Mouse (Mus musculus): ENCODE measurements at regions not wholly inside any gene's neighbourhood (a gene's known extent, or its start where the extent isn't known, plus 50 kb on each side); places are given as distances from the start of the nearest gene placed in this dataset.

DNA sequence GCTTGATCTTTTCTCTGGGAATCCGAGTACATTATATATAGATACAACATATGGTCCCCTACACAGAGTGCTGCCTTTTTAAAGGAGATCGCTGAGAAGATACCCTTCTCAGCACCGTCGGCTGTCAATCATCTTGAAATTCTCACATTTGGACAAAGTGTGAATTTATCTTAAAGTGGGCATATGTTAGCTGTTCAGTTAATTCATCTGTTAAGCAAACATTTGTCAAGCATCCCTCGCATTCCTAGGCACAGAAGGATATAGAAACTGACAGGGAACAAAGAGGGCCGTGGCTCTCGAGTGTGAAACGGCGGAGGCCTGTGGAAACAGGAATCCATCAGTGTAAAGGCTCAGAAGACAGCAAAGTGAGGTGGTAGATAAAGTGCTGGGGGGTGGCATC, 144.9 kb downstream of the Rsl24d1 start:
- H3K9me3 ChIP-seq (replicated peaks): no peaks in the 10 kb centered on the region
- H3K4me3 ChIP-seq: no peak overlapping the region
- H3K27ac ChIP-seq: no peak overlapping the region
- H3K36me3 ChIP-seq: no peaks in the 10 kb centered on the region
- H3K4me1 ChIP-seq (replicated peaks): no peaks in the 10 kb centered on the region
- no peak for ATAC-seq (replicated peaks; ENCODE audit: insufficient number of reproducible peaks, insufficient read depth, low FRiP score, low read depth)
- WGBS: 70% methylated on average over 9 of the region's 9 CpGs
- no peak overlapping the region for H3K4me2 ChIP-seq
- H3K27me3 ChIP-seq: no peaks in the 10 kb centered on the region
- no peak overlapping the region for H3K9ac ChIP-seq

DNA sequence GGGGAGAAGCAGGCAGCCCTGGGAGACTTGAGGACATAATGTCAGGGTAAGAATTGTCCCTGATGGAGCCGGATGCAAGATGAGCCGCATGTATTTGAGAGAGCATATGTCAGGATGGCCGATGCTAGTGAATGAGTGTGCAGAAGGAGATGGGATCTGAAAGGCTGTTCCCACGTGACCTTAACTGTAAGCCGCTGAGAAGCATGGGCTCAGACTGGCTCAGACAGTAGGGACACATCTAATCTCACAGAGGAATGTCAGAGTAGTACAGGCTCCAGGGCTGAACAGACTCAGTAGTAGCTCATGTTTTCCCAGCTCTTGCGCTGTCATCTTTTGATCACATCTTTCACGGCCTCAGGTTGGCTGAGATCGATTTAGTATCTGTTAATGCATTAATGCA, 145.4 kb downstream of the Rsl24d1 start:
- ATAC-seq (replicated peaks; ENCODE audit: insufficient number of reproducible peaks, insufficient read depth, low FRiP score, low read depth): no peak

GRCm38 (mm10) chr9:73262711-73263110, 149.5 kb downstream of the Rsl24d1 start:
- no peak overlapping the region for H3K9ac ChIP-seq
- no peaks in the 10 kb centered on the region for H3K9me3 ChIP-seq (replicated peaks)
- no peak for ATAC-seq (replicated peaks; ENCODE audit: insufficient number of reproducible peaks, insufficient read depth, low FRiP score, low read depth)
- H3K27me3 ChIP-seq: no peaks in the 10 kb centered on the region
- no peaks in the 10 kb centered on the region for H3K36me3 ChIP-seq
- H3K4me1 ChIP-seq (replicated peaks): no peaks in the 10 kb centered on the region
- H3K4me2 ChIP-seq: no peak overlapping the region
- no peak overlapping the region for H3K27ac ChIP-seq
- WGBS: 67% methylated on average over 5 of the region's 5 CpGs
- no peak overlapping the region for H3K4me3 ChIP-seq

More for the DNA sequence above, 145.4 kb downstream of the Rsl24d1 start:
- no peak overlapping the region for H3K4me2 ChIP-seq
- no peaks in the 10 kb centered on the region for H3K36me3 ChIP-seq
- no peaks in the 10 kb centered on the region for H3K27me3 ChIP-seq
- WGBS: 72% methylated on average over 8 of the region's 8 CpGs
- H3K9ac ChIP-seq: no peak overlapping the region
- no peaks in the 10 kb centered on the region for H3K9me3 ChIP-seq (replicated peaks)
- no peak overlapping the region for H3K4me3 ChIP-seq
- no peak overlapping the region for H3K27ac ChIP-seq
- no peaks in the 10 kb centered on the region for H3K4me1 ChIP-seq (replicated peaks)

GRCm38 (mm10) chr9:73270249-73270648, 157.0 kb downstream of the Rsl24d1 start:
- Histone ChIP-seq H3K27ac (no peak overlapping the region), H3K4me1 (replicated peaks) (no peaks in the 10 kb centered on the region), H3K27me3 (no peaks in the 10 kb centered on the region), H3K9me3 (replicated peaks) (no peaks in the 10 kb centered on the region), H3K9ac (no peak overlapping the region), H3K36me3 (no peaks in the 10 kb centered on the region), H3K4me2 (no peak overlapping the region), H3K4me3 (no peak overlapping the region)
- no peak for ATAC-seq (replicated peaks; ENCODE audit: insufficient number of reproducible peaks, insufficient read depth, low FRiP score, low read depth)
- WGBS: 81% methylated on average over 5 of the region's 5 CpGs

DNA sequence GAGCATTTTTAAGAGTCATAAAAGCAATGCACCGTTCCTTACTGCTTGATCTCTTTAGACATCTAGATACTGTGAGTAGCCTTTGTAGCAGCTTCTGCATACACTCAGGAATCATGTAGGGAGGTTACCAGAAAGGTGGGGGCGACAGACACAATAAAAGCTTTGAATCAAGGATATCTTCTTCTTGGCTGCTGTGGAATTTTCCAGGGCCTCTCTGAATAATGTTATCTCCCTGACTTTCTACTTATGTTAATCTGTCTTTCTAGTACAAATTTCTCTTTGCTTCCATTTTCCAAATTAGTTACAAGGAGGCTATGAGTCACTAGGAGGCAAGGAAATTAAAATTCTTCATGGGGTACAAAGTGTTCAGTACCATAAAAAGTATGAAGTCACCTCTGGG, 159.4 kb downstream of the Rsl24d1 start:
- 51% methylated on average over 2 of the region's 2 CpGs for WGBS
- Histone ChIP-seq H3K27ac (no peak overlapping the region), H3K9me3 (replicated peaks) (no peaks in the 10 kb centered on the region), H3K4me2 (no peak overlapping the region), H3K4me3 (no peak overlapping the region), H3K9ac (no peak overlapping the region), H3K4me1 (replicated peaks) (no peaks in the 10 kb centered on the region), H3K36me3 (no peaks in the 10 kb centered on the region), H3K27me3 (no peaks in the 10 kb centered on the region)
- no peak for ATAC-seq (replicated peaks; ENCODE audit: insufficient number of reproducible peaks, insufficient read depth, low FRiP score, low read depth)

- no peak for ATAC-seq (replicated peaks; ENCODE audit: insufficient number of reproducible peaks, insufficient read depth, low FRiP score, low read depth)
- Histone ChIP-seq H3K27ac (no peak overlapping the region), H3K9me3 (replicated peaks) (no peaks in the 10 kb centered on the region), H3K9ac (no peak overlapping the region), H3K4me1 (replicated peaks) (no peaks in the 10 kb centered on the region), H3K36me3 (no peaks in the 10 kb centered on the region), H3K4me3 (no peak overlapping the region), H3K27me3 (no peaks in the 10 kb centered on the region), H3K4me2 (no peak overlapping the region)
- WGBS: 70% methylated on average over 4 of the region's 4 CpGs
Observed at GRCm38 (mm10) chr9:73273681-73274080, 160.5 kb downstream of the Rsl24d1 start.

DNA sequence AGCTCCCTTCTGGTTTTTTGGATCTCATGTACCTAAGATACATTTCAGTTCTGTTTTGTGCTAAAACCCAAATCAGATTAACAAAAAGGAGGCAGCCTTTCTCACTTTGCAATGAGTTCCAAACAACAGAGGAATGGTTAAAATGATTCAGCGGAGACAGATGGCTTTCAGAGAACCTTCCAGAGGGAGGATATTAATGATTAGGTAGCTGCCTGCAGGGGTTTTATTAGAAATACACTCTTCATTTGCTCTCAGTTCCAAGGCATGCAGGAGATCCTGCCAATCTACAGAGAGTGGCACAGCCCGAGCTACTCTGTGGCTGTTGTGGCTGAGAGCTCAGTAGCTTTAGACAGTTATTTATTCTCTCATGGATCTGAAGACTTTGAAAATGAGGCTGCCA, 162.4 kb downstream of the Rsl24d1 start:
- Histone ChIP-seq H3K9me3 (replicated peaks) (no peaks in the 10 kb centered on the region), H3K4me1 (replicated peaks) (no peaks in the 10 kb centered on the region), H3K36me3 (no peaks in the 10 kb centered on the region), H3K4me2 (no peak overlapping the region), H3K27ac (no peak overlapping the region), H3K4me3 (no peak overlapping the region), H3K9ac (no peak overlapping the region), H3K27me3 (no peaks in the 10 kb centered on the region)
- ATAC-seq (replicated peaks; ENCODE audit: insufficient number of reproducible peaks, insufficient read depth, low FRiP score, low read depth): no peak
- WGBS: 74% methylated on average over 2 of the region's 2 CpGs

DNA sequence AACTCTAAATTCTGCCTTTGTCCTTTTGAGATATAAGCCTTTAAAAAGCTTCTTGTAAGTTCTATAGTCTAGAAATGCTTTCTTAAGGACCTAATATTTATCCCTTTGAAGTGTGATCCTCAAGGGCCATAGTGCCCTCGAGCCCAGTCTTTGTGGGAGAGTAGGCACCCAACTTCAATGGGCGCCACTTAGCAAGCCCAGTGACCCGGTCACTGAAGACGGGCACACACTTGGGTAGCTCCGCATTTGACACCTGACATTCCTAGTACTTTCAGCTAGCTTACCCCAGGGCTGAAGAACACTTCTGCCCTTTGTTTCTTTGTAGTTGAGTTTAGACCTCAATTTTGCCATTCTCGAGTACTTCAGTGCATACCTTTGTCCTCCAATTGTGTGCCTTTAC, 182.1 kb downstream of the Rsl24d1 start:
- WGBS: 74% methylated on average over 6 of the region's 6 CpGs
- ATAC-seq (replicated peaks; ENCODE audit: insufficient number of reproducible peaks, insufficient read depth, low FRiP score, low read depth): no peak

GRCm38 (mm10) chr9:73302156-73302918, 189.1 kb downstream of the Rsl24d1 start:
- no peak overlapping the region for H3K27ac ChIP-seq
- H3K4me1 ChIP-seq (replicated peaks): 0 out of 2 replicates have a peak, but pooled peaks cover 3% of the 10 kb centered on the region
- H3K4me3 ChIP-seq: no peak overlapping the region
- H3K9ac ChIP-seq: no peak overlapping the region
- no peak overlapping the region for H3K4me2 ChIP-seq
- no peaks in the 10 kb centered on the region for H3K27me3 ChIP-seq
- H3K36me3 ChIP-seq: no peaks in the 10 kb centered on the region
- H3K9me3 ChIP-seq (replicated peaks): no peaks in the 10 kb centered on the region
- 85% methylated on average over 5 of the region's 5 CpGs for WGBS
- no peak for ATAC-seq (replicated peaks; ENCODE audit: insufficient number of reproducible peaks, insufficient read depth, low FRiP score, low read depth)

More for the DNA sequence above, 182.1 kb downstream of the Rsl24d1 start:
- no peak overlapping the region for H3K4me3 ChIP-seq
- H3K9ac ChIP-seq: no peak overlapping the region
- no peak overlapping the region for H3K27ac ChIP-seq
- H3K36me3 ChIP-seq: no peaks in the 10 kb centered on the region
- H3K4me2 ChIP-seq: no peak overlapping the region
- no peaks in the 10 kb centered on the region for H3K27me3 ChIP-seq
- H3K9me3 ChIP-seq (replicated peaks): no peaks in the 10 kb centered on the region
- H3K4me1 ChIP-seq (replicated peaks): no peaks in the 10 kb centered on the region

DNA sequence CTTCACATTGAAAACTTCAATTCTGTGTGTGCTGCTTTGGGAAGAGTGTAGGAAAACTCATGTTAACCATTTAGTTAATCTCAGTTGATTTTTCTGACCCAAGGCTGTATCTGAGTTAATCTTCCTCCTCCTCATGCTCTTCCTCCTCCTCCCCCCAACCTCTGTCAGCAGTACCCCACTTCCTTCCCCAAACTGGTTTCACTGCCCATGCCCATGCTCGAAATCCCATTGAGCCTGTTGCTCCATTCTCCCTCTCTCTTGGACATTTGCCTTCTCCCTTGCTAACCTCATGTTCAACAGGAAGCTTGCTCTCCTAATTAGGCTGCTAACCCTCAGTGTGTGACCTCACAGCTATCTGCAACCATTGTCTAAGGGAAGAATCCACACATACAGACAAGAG, 203.8 kb downstream of the Rsl24d1 start:
- no peaks in the 10 kb centered on the region for H3K36me3 ChIP-seq
- H3K9ac ChIP-seq: no peak overlapping the region
- no peaks in the 10 kb centered on the region for H3K9me3 ChIP-seq (replicated peaks)
- no peaks in the 10 kb centered on the region for H3K27me3 ChIP-seq
- H3K4me3 ChIP-seq: no peak overlapping the region
- no peak for ATAC-seq (replicated peaks; ENCODE audit: insufficient number of reproducible peaks, insufficient read depth, low FRiP score, low read depth)
- H3K4me2 ChIP-seq: no peak overlapping the region
- no peaks in the 10 kb centered on the region; the same call in 1 of the 2 replicates for H3K4me1 ChIP-seq (replicated peaks)
- 57% methylated on average over 1 of the region's 1 CpGs for WGBS
- H3K27ac ChIP-seq: no peak overlapping the region

DNA sequence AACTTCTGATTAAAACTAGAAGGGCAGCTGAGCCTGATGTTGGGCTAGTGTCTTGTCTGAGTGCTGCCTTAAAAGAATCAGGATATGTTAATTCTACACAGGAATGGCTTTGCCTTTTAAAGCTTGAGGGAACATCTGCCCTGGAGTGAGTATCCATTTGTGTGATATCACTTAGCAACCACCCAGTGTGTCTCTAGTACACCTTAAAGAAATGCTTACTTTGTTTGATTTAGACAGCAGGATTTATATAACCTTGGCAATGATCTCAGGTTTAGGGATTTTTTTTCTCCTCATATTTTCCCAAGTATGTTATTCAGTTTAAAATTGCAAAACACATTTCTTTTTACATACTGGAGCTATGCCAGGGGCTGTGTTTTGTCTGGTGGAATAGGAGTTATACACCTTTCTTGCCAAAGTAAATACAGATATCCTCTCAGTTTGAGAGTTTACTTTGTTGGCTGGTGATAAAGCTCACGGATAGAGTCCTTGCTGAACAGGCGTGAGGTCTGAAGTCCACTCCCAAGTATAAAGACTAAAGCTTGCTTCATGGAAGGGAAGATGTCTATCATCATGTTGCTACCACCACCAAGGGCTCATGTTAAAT, 206.6 kb downstream of the Rsl24d1 start:
- Histone ChIP-seq H3K27me3 (no peaks in the 10 kb centered on the region), H3K9ac (no peak overlapping the region), H3K4me1 (replicated peaks) (no peaks in the 10 kb centered on the region; the same call in 1 of the 2 replicates), H3K4me2 (no peak overlapping the region), H3K27ac (no peak overlapping the region), H3K9me3 (replicated peaks) (no peaks in the 10 kb centered on the region), H3K36me3 (no peaks in the 10 kb centered on the region), H3K4me3 (no peak overlapping the region)
- 42% methylated on average over 2 of the region's 2 CpGs for WGBS
- ATAC-seq (replicated peaks; ENCODE audit: insufficient number of reproducible peaks, insufficient read depth, low FRiP score, low read depth): peak; percentile 35; the same call in 1 of the 2 replicates

DNA sequence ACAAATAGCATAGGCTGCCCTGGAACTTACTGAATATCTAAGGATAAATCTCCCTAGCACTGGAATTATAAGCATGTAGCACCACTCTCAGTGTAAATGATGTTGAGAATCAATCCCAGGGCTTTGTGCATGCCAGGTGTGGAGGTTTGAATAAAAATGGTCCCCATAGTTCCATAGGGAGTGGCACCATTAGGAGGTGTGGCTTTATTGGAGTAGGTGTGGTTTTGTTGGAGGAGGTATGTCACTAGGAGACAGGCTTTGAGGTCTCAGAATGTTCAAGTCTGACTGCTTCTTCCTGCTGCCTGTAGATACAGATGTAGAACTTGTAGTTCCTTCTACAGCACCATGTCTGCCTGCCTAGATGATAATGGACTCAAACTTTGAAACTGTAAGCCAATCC, 217.8 kb downstream of the Rsl24d1 start:
- no peaks in the 10 kb centered on the region for H3K36me3 ChIP-seq
- no peak for ATAC-seq (replicated peaks; ENCODE audit: insufficient number of reproducible peaks, insufficient read depth, low FRiP score, low read depth)

More for the DNA sequence above, 217.8 kb downstream of the Rsl24d1 start:
- H3K4me1 ChIP-seq (replicated peaks): no peaks in the 10 kb centered on the region
- no peaks in the 10 kb centered on the region for H3K9me3 ChIP-seq (replicated peaks)
- no peak overlapping the region for H3K4me2 ChIP-seq
- H3K27ac ChIP-seq: no peak overlapping the region
- no peak overlapping the region for H3K9ac ChIP-seq
- H3K27me3 ChIP-seq: no peaks in the 10 kb centered on the region
- no peak overlapping the region for H3K4me3 ChIP-seq
